Comparison of ENCODE assay signal across 14 mouse cellular contexts in the genomic region with DNA sequence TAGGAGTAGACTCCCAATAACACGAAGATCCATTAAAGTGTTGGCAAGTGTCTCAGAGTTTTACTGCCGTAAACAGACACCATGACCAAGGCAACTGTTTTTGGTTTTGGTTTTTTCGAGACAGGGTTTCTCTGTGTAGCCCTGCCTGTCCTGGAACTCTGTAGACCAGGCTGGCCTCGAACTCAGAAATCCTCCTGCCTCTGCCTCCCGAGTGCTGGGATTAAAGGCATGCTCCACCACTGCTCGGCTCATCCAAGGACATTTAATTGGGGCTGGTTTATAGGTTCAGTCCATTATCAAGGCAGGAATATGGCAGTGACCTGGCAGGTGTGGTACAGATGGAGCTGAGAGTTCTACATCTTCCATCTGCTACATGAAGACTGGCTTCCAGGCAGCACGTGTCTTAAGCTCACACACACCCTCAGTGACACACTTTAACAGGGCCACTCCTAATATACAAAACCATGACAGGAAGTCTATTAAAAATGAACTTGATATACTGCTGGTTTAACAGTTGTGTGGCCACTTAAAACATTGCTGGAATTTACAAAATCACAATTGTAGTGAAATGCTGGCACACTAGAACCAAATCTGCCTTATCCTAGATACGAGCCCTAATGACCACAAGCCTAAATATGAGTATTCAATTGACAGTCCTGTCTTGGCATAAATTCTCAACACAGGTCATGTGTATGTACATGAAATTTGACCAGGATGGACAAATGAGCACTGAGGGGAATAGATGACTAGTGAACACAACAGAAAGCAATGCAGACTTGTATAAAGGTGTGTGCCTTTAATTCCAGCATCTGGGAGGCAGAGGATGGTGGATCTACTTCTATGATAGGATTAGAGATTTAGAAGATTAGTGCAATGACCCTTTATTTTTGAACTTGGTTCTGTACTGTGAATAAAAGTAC. TPM values are rescaled to one million over a fixed set of nuclear protein-coding genes. Genes with fewer than 3 reads are reported as not detected.
DNase-seq lines count a peak whose midpoint lies in the region; ATAC-seq lines count a peak whose summit lies in the region.
"Had no signal": no experiment of that assay in that cellular context is flagged by ENCODE, and none has a peak within 500 bp of the region (broad histone marks: within the 10 kb centered on the region; RNA-seq: fewer than 3 reads in every experiment).

No protein-coding gene starts in this region.

- no peak overlapping the region for H3K9ac ChIP-seq in forebrain, embryonic 12.5 days
- no peak overlapping the region for H3K9ac ChIP-seq in forebrain, embryonic 16.5 days (replicated peaks; ENCODE audit: low read depth, low read length)
- no peak overlapping the region for H3K9ac ChIP-seq in midbrain, embryonic 12.5 days (replicated peaks)
- H3K9ac ChIP-seq in limb, embryonic 13.5 days: no peak overlapping the region
- no peak overlapping the region for H3K9ac ChIP-seq in hindbrain, embryonic 11.5 days (ENCODE audit: low read depth, low read length)
- H3K9ac ChIP-seq: embryonic facial prominence, embryonic 12.5 days had no signal

- ATAC-seq in forebrain, embryonic 12.5 days (ENCODE audit: low FRiP score): 0 out of 2 replicates have a peak, but pooled peaks have one; percentile 4
- ATAC-seq in forebrain, embryonic 16.5 days: no peak
- ATAC-seq in midbrain, embryonic 12.5 days (ENCODE audit: low FRiP score, low read depth): peak; percentile 51; the same call in 1 of the 2 replicates
- ATAC-seq in limb, embryonic 13.5 days (ENCODE audit: low FRiP score, low read depth): peak; percentile 42
- no peak for ATAC-seq in cerebellum, adult (ENCODE audit: insufficient number of reproducible peaks, low FRiP score, low TSS enrichment)
- ATAC-seq in hindbrain, embryonic 11.5 days (ENCODE audit: low FRiP score): no peak

- H3K9me3 ChIP-seq in forebrain, embryonic 12.5 days: no peaks in the 10 kb centered on the region
- H3K9me3 ChIP-seq in forebrain, embryonic 16.5 days (ENCODE audit: control insufficient read depth, low read length): no peaks in the 10 kb centered on the region
- H3K9me3 ChIP-seq in midbrain, embryonic 12.5 days: no peaks in the 10 kb centered on the region
- H3K9me3 ChIP-seq in midbrain, embryonic 10.5 days (replicated peaks): no peaks in the 10 kb centered on the region
- H3K9me3 ChIP-seq in limb, embryonic 13.5 days: no peaks in the 10 kb centered on the region
- no peaks in the 10 kb centered on the region for H3K9me3 ChIP-seq in hindbrain, embryonic 11.5 days (ENCODE audit: control insufficient read depth, low read length)
- H3K9me3 ChIP-seq: embryonic facial prominence, embryonic 12.5 days; megakaryocyte, embryonic 14.5 days had no signal

- WGBS in forebrain, embryonic 12.5 days: 87% methylated on average over 8 of the region's 8 CpGs
- WGBS in forebrain, embryonic 16.5 days: 84% methylated on average over 8 of the region's 8 CpGs
- 83% methylated on average over 8 of the region's 8 CpGs for WGBS in midbrain, embryonic 12.5 days
- 89% methylated on average over 8 of the region's 8 CpGs for WGBS in midbrain, embryonic 10.5 days
- WGBS in limb, embryonic 13.5 days: 77% methylated on average over 8 of the region's 8 CpGs
- 91% methylated on average over 8 of the region's 8 CpGs for WGBS in hindbrain, embryonic 11.5 days

- no peak for DNase-seq in midbrain, embryonic 10.5 days (ENCODE audit: low spot score)
- no peak for DNase-seq in hindbrain, embryonic 11.5 days (ENCODE audit: low spot score)
- DNase-seq in urinary bladder, postnatal 4 days (ENCODE audit: low spot score in 2 of 2): no peak
- DNase-seq: cerebellum, adult 2 months; left cerebral cortex, postnatal 4 days; thymus, adult 18-20 months had no signal

- no peaks in the 10 kb centered on the region for H3K4me1 ChIP-seq in forebrain, embryonic 12.5 days
- peaks cover 4% of the 10 kb centered on the region; the same call in 1 of the 2 replicates for H3K4me1 ChIP-seq in forebrain, embryonic 16.5 days (replicated peaks; ENCODE audit: control insufficient read depth, insufficient read depth, low read length)
- H3K4me1 ChIP-seq in midbrain, embryonic 12.5 days: no peaks in the 10 kb centered on the region; the same call in 1 of the 2 replicates
- no peaks in the 10 kb centered on the region for H3K4me1 ChIP-seq in midbrain, embryonic 10.5 days
- H3K4me1 ChIP-seq in limb, embryonic 13.5 days: no peaks in the 10 kb centered on the region
- no peaks in the 10 kb centered on the region for H3K4me1 ChIP-seq in hindbrain, embryonic 11.5 days (replicated peaks; ENCODE audit: control insufficient read depth, insufficient read depth, low read length)

- peaks cover 73% of the 10 kb centered on the region for H3K36me3 ChIP-seq in forebrain, embryonic 12.5 days (replicated peaks)
- H3K36me3 ChIP-seq in forebrain, embryonic 16.5 days (ENCODE audit: control insufficient read depth, insufficient read depth): peaks cover 46% of the 10 kb centered on the region
- peaks cover 82% of the 10 kb centered on the region for H3K36me3 ChIP-seq in midbrain, embryonic 12.5 days
- peaks cover 96% of the 10 kb centered on the region for H3K36me3 ChIP-seq in midbrain, embryonic 10.5 days
- H3K36me3 ChIP-seq in limb, embryonic 13.5 days: peaks cover 83% of the 10 kb centered on the region
- H3K36me3 ChIP-seq in hindbrain, embryonic 11.5 days (ENCODE audit: control insufficient read depth, insufficient read depth, low read length): peaks cover 16% of the 10 kb centered on the region

- no peak overlapping the region for H3K27ac ChIP-seq in forebrain, embryonic 12.5 days
- H3K27ac ChIP-seq in forebrain, embryonic 16.5 days (ENCODE audit: low read length): no peak overlapping the region
- H3K27ac ChIP-seq in midbrain, embryonic 12.5 days (replicated peaks): no peak overlapping the region
- H3K27ac ChIP-seq in midbrain, embryonic 10.5 days (replicated peaks): no peak overlapping the region
- H3K27ac ChIP-seq in limb, embryonic 13.5 days: no peak overlapping the region
- no peak overlapping the region for H3K27ac ChIP-seq in hindbrain, embryonic 11.5 days (ENCODE audit: low read depth, low read length)
- H3K27ac ChIP-seq: embryonic facial prominence, embryonic 12.5 days; kidney, postnatal 0 days had no signal

- no peak overlapping the region for H3K4me3 ChIP-seq in forebrain, embryonic 12.5 days (replicated peaks)
- H3K4me3 ChIP-seq in forebrain, embryonic 16.5 days (replicated peaks; ENCODE audit: low read length): no peak overlapping the region
- no peak overlapping the region for H3K4me3 ChIP-seq in midbrain, embryonic 12.5 days
- no peak overlapping the region for H3K4me3 ChIP-seq in midbrain, embryonic 10.5 days
- H3K4me3 ChIP-seq in limb, embryonic 13.5 days: no peak overlapping the region
- no peak overlapping the region for H3K4me3 ChIP-seq in hindbrain, embryonic 11.5 days (ENCODE audit: low read depth, low read length)
- H3K4me3 ChIP-seq: embryonic facial prominence, embryonic 12.5 days; megakaryocyte, embryonic 14.5 days had no signal

- H3K4me2 ChIP-seq in forebrain, embryonic 12.5 days: no peak overlapping the region
- no peak overlapping the region for H3K4me2 ChIP-seq in forebrain, embryonic 16.5 days (ENCODE audit: low read length)
- H3K4me2 ChIP-seq in midbrain, embryonic 12.5 days (replicated peaks): no peak overlapping the region
- H3K4me2 ChIP-seq in limb, embryonic 13.5 days (replicated peaks): no peak overlapping the region
- no peak overlapping the region for H3K4me2 ChIP-seq in hindbrain, embryonic 11.5 days (replicated peaks; ENCODE audit: low read depth, low read length)
- H3K4me2 ChIP-seq: embryonic facial prominence, embryonic 12.5 days had no signal

- H3K27me3 ChIP-seq in forebrain, embryonic 12.5 days: no peaks in the 10 kb centered on the region
- no peaks in the 10 kb centered on the region for H3K27me3 ChIP-seq in forebrain, embryonic 16.5 days (replicated peaks; ENCODE audit: control insufficient read depth, insufficient read depth, low read length)
- no peaks in the 10 kb centered on the region for H3K27me3 ChIP-seq in midbrain, embryonic 12.5 days
- no peaks in the 10 kb centered on the region for H3K27me3 ChIP-seq in midbrain, embryonic 10.5 days (ENCODE audit: low read depth, poor library complexity, severe bottlenecking)
- H3K27me3 ChIP-seq in limb, embryonic 13.5 days: no peaks in the 10 kb centered on the region
- no peaks in the 10 kb centered on the region for H3K27me3 ChIP-seq in hindbrain, embryonic 11.5 days (ENCODE audit: control insufficient read depth, insufficient read depth, low read length)
- H3K27me3 ChIP-seq: embryonic facial prominence, embryonic 12.5 days; megakaryocyte, embryonic 14.5 days had no signal

RNA-seq across cellular contexts. Expression of gene Sfpq, which starts 17.0 kb away (rescaled TPM):
- 174 and 187 TPM in 2 replicates for polyA plus RNA-seq in forebrain, embryonic 12.5 days (2016; fragmentation: Nextera tagmentation; extraction: Ambion mirVana)
- polyA plus RNA-seq in forebrain, embryonic 16.5 days (2015; fragmentation: Nextera tagmentation; extraction: Ambion mirVana): 86.8 and 96.0 TPM in 2 replicates
- 176 and 217 TPM in 2 replicates for polyA plus RNA-seq in midbrain, embryonic 12.5 days (2016; fragmentation: Nextera tagmentation; extraction: Ambion mirVana)
- 108 and 110 TPM in 2 replicates for polyA plus RNA-seq in midbrain, embryonic 10.5 days (2016; fragmentation: Nextera tagmentation; extraction: Ambion mirVana)
- 100.0 and 105 TPM in 2 replicates for polyA plus RNA-seq in limb, embryonic 13.5 days (2015; fragmentation: Nextera tagmentation; extraction: Ambion mirVana)
- 170 and 176 TPM in 2 replicates for polyA plus RNA-seq in hindbrain, embryonic 11.5 days (2014; fragmentation: Nextera tagmentation; extraction: Ambion mirVana)

RNA-seq across cellular contexts. Expression of gene Zmym1, which starts 22.8 kb away (rescaled TPM):
- polyA plus RNA-seq in forebrain, embryonic 12.5 days (2016; fragmentation: Nextera tagmentation; extraction: Ambion mirVana): 29.7 and 30.6 TPM in 2 replicates
- polyA plus RNA-seq in forebrain, embryonic 16.5 days (2015; fragmentation: Nextera tagmentation; extraction: Ambion mirVana): 32.1 and 37.5 TPM in 2 replicates
- polyA plus RNA-seq in midbrain, embryonic 12.5 days (2016; fragmentation: Nextera tagmentation; extraction: Ambion mirVana): 28.2 and 31.6 TPM in 2 replicates
- polyA plus RNA-seq in midbrain, embryonic 10.5 days (2016; fragmentation: Nextera tagmentation; extraction: Ambion mirVana): 34.7 and 38.5 TPM in 2 replicates
- polyA plus RNA-seq in limb, embryonic 13.5 days (2015; fragmentation: Nextera tagmentation; extraction: Ambion mirVana): 22.1 and 24.5 TPM in 2 replicates
- 25.2 and 37.1 TPM in 2 replicates for polyA plus RNA-seq in hindbrain, embryonic 11.5 days (2014; fragmentation: Nextera tagmentation; extraction: Ambion mirVana)

RNA-seq across cellular contexts. Expression of gene Zmym6, which starts 39.0 kb away (rescaled TPM):
- polyA plus RNA-seq in forebrain, embryonic 12.5 days (2016; fragmentation: Nextera tagmentation; extraction: Ambion mirVana): 35.3 and 36.6 TPM in 2 replicates
- polyA plus RNA-seq in forebrain, embryonic 16.5 days (2015; fragmentation: Nextera tagmentation; extraction: Ambion mirVana): 36.3 and 38.8 TPM in 2 replicates
- 40.3 and 42.5 TPM in 2 replicates for polyA plus RNA-seq in midbrain, embryonic 12.5 days (2016; fragmentation: Nextera tagmentation; extraction: Ambion mirVana)
- 19.0 and 22.7 TPM in 2 replicates for polyA plus RNA-seq in midbrain, embryonic 10.5 days (2016; fragmentation: Nextera tagmentation; extraction: Ambion mirVana)
- 26.2 and 29.3 TPM in 2 replicates for polyA plus RNA-seq in limb, embryonic 13.5 days (2015; fragmentation: Nextera tagmentation; extraction: Ambion mirVana)
- polyA plus RNA-seq in hindbrain, embryonic 11.5 days (2014; fragmentation: Nextera tagmentation; extraction: Ambion mirVana): 27.5 and 31.3 TPM in 2 replicates

Comparison
In these comparisons a context has a peak if more than half of its experiments do, and no peak if none do; other contexts are left out.
1. ATAC-seq: peak in forebrain, embryonic 12.5 days (single experiment), midbrain, embryonic 12.5 days (single experiment) and limb, embryonic 13.5 days (single experiment); none in forebrain, embryonic 16.5 days (single experiment), cerebellum, adult (single experiment) and hindbrain, embryonic 11.5 days (single experiment).